Mouse (Mus musculus): ENCODE results near the gene Lmo2. TPM values are rescaled to one million over a fixed set of nuclear protein-coding genes. Genes with fewer than 3 reads are reported as not detected.

Lmo2 gene
- polyA plus RNA-seq, 1 experiment from 2014 or later: 42.3 TPM

DNA sequence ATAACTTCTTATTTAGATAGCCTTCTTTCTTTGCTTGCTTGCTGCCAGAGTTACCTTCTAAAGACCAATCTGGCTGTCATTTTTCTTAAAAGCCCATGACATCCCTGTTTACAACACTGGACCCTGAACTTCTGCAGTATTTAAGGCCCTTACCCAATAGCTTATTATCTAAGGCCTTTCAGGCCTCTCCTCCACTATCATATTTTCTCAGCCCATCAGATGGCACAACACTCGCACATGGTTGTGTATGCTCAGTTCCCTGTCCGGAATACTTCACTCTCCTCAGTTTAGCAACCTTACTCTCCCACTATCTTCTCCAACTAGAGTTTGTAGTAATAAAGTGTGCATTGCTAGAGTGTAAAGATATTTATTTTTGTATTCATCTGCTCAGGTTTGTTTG lies 71.3 kb downstream of the Lmo2 start:
- WGBS: 81% methylated on average over 2 of the region's 2 CpGs
- peaks cover 2% of the 10 kb centered on the region; the same call in 1 of the 2 replicates for H3K27me3 ChIP-seq
- H3K9ac ChIP-seq: 0 out of 2 replicates have a peak overlapping the region, but pooled peaks have one; percentile 98
- peaks cover 11% of the 10 kb centered on the region for H3K36me3 ChIP-seq
- H3K27ac ChIP-seq: no peak overlapping the region
- no peaks in the 10 kb centered on the region for H3K9me3 ChIP-seq
- no peak for ATAC-seq (ENCODE audit: low FRiP score)
- peak overlapping the region; percentile 88 for H3K4me2 ChIP-seq
- H3K4me3 ChIP-seq: peak overlapping the region; percentile 96
- peaks cover 23% of the 10 kb centered on the region for H3K4me1 ChIP-seq (replicated peaks)

DNA sequence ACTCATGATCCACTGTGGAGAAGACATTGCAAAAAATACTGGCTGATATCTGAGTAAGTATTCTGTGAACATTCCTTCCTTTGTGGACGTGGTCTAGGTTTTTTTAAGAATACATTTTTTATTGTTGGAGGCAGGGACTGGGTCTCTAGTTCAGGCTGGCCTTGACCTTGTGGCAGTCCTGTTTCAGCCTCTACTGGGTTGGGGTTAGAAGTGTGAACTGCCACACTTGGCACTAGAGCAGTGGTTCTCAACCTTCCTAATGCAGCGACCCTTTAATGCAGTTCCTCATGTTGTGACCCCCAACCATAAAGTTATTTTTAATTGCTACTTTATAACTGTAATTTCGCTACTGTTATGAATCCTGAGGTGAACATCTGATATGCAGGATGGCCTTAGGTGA lies 72.6 kb downstream of the Lmo2 start:
- Histone ChIP-seq H3K4me1 (replicated peaks) (peaks cover 23% of the 10 kb centered on the region), H3K9ac (no peak overlapping the region), H3K27ac (no peak overlapping the region), H3K4me3 (no peak overlapping the region), H3K9me3 (no peaks in the 10 kb centered on the region), H3K36me3 (peaks cover 14% of the 10 kb centered on the region), H3K4me2 (no peak overlapping the region), H3K27me3 (no peaks in the 10 kb centered on the region)
- 93% methylated on average over 3 of the region's 3 CpGs for WGBS
- no peak for ATAC-seq (ENCODE audit: low FRiP score)

Other genes with a start within 250 kb of the Lmo2 start
- gene Nat10, start 196.7 kb upstream of the Lmo2 start, polyA plus RNA-seq (2015; fragmentation: Nextera tagmentation; extraction: Ambion mirVana): 18.5 and 19.8 TPM in 2 replicates
- gene Caprin1, start 160.3 kb upstream of the Lmo2 start, polyA plus RNA-seq (2015; fragmentation: Nextera tagmentation; extraction: Ambion mirVana): 408 and 431 TPM in 2 replicates
- gene Fbxo3, start 69.7 kb downstream of the Lmo2 start, polyA plus RNA-seq (2015; fragmentation: Nextera tagmentation; extraction: Ambion mirVana): 64.4 and 64.8 TPM in 2 replicates
- gene 4931422A03Rik, start 70.4 kb downstream of the Lmo2 start, polyA plus RNA-seq (2015; fragmentation: Nextera tagmentation; extraction: Ambion mirVana): 2.1 and 2.6 TPM in 2 replicates
- gene Gm10912, start 107.8 kb downstream of the Lmo2 start, polyA plus RNA-seq (2015; fragmentation: Nextera tagmentation; extraction: Ambion mirVana): not detected in 2 replicates
- gene Gm10799, start 110.6 kb downstream of the Lmo2 start, polyA plus RNA-seq (2015; fragmentation: Nextera tagmentation; extraction: Ambion mirVana): not detected in 2 replicates
- 0.87 and 2.8 TPM in 2 replicates for gene Cd59b, start 111.9 kb downstream of the Lmo2 start, polyA plus RNA-seq (2015; fragmentation: Nextera tagmentation; extraction: Ambion mirVana)
- 17.9 and 18.7 TPM in 2 replicates for gene Cd59a, start 137.8 kb downstream of the Lmo2 start, polyA plus RNA-seq (2015; fragmentation: Nextera tagmentation; extraction: Ambion mirVana)
- not detected in 2 replicates for gene A930018P22Rik, start 164.8 kb downstream of the Lmo2 start, polyA plus RNA-seq (2015; fragmentation: Nextera tagmentation; extraction: Ambion mirVana)